Mouse (Mus musculus) liver, embryonic 16.5 days (tissue): Measurements from ENCODE around the gene Gm49721. TPM values are rescaled to one million over a fixed set of nuclear protein-coding genes. Genes with fewer than 3 reads are reported as not detected.
"Not testable (repeated sequence)": the region's sequence is repeated elsewhere in the genome, so short reads cannot be mapped to it uniquely, and the experiment has no call there.

Experiments used
- ATAC-seq: fragments of 200-750 bp; cut with Nextera tagmentation; 2 replicates; pipeline ENCODE4 v1.8.0; 2017; ENCODE audit warnings: low read depth, mild to moderate bottlenecking, moderate number of reproducible peaks, moderate library complexity
- H3K27ac ChIP-seq: fragments of 300-500 bp; sonication (generic); 2 replicates; pipeline ENCODE4 v1.5.1; 2014; ENCODE audit warnings: mild to moderate bottlenecking, low read length
- H3K27me3 ChIP-seq: fragments of 300-500 bp; sonication (generic); 2 replicates; pipeline ENCODE4 v1.6.1; 2014; ENCODE audit warnings: low read depth, low read length, mixed read lengths; ENCODE audit not compliant: control insufficient read depth, insufficient read depth
- H3K36me3 ChIP-seq: fragments of 300-500 bp; sonication (generic); 2 replicates; pipeline ENCODE4 v1.6.1; 2014; ENCODE audit warnings: mild to moderate bottlenecking; ENCODE audit not compliant: control insufficient read depth, insufficient read depth
- H3K4me1 ChIP-seq: fragments of 300-500 bp; sonication (generic); 2 replicates; pipeline ENCODE4 v1.6.1; 2014; ENCODE audit warnings: low read depth, low read length, mixed read lengths; ENCODE audit not compliant: control insufficient read depth
- H3K4me2 ChIP-seq: fragments of 300-500 bp; sonication (generic); 2 replicates; pipeline ENCODE4 v1.6.1; 2014; ENCODE audit warnings: low read depth, low read length, mixed read lengths
- H3K4me3 ChIP-seq: fragments of 300-500 bp; sonication (generic); 2 replicates; pipeline ENCODE4 v1.5.1; 2014; ENCODE audit warnings: low read depth, mild to moderate bottlenecking, low read length
- H3K9ac ChIP-seq: fragments of 300-500 bp; sonication (generic); 2 replicates; pipeline ENCODE4 v1.6.1; 2014; ENCODE audit warnings: low read depth, low read length
- H3K9me3 ChIP-seq: fragments of 300-500 bp; sonication (generic); replicated peaks from 2 replicates; pipeline ENCODE4 v1.6.1; 2016; ENCODE audit warnings: low read length; ENCODE audit not compliant: control insufficient read depth
- WGBS: fragments of 180-500 bp; shearing (Covaris S2); extraction: QIAGEN DNeasy Blood & Tissue Kit; methylation state at CpG from one replicate; pipeline ENCODE4 v1.1.7; 2014; ENCODE audit not compliant: insufficient replicate concordance; 5-methylcytosine and 5-hydroxymethylcytosine counted together
- polyA plus RNA-seq: library from polyadenylated mRNA; unstranded; fragments of >200 nt; fragmentation: Nextera tagmentation; extraction: Ambion mirVana; gene quantifications from 2 replicates; pipeline ENCODE4 v1.2.1, GENCODE M21; 2015

Gene Gm49721
- polyA plus RNA-seq, 1 experiment from 2014 or later = not detected

- H3K4me2 ChIP-seq, H3K9me3 ChIP-seq, H3K27me3 ChIP-seq, H3K27ac ChIP-seq, ATAC-seq, H3K4me3 ChIP-seq, H3K36me3 ChIP-seq, H3K4me1 ChIP-seq, H3K9ac ChIP-seq: not testable (repeated sequence)
- 59% methylated on average over 4 of the region's 4 CpGs for WGBS
Measured at GRCm38 (mm10) chr17:6972836-6973396, 5.8 kb upstream of the Gm49721 start.

- not testable (repeated sequence) for H3K4me2 ChIP-seq, H3K9me3 ChIP-seq, ATAC-seq, H3K27ac ChIP-seq, H3K36me3 ChIP-seq, H3K9ac ChIP-seq, H3K4me3 ChIP-seq, H3K27me3 ChIP-seq, H3K4me1 ChIP-seq
- 52% methylated on average over 3 of the region's 3 CpGs for WGBS
Measured at GRCm38 (mm10) chr17:6974985-6975384, 3.7 kb upstream of the Gm49721 start.

GRCm38 (mm10) chr17:6979380-6979779 lies 676 bp downstream of the Gm49721 start:
- peak overlapping the region; percentile 65 for H3K4me3 ChIP-seq
- H3K9me3 ChIP-seq, H3K36me3 ChIP-seq, H3K9ac ChIP-seq, H3K27ac ChIP-seq, H3K4me1 ChIP-seq, H3K27me3 ChIP-seq: not testable (repeated sequence)
- peak; percentile 4; the same call in 1 of the 2 replicates for ATAC-seq
- WGBS = 4% methylated on average over 4 of the region's 5 CpGs
- peak overlapping the region; percentile 70 for H3K4me2 ChIP-seq

DNA sequence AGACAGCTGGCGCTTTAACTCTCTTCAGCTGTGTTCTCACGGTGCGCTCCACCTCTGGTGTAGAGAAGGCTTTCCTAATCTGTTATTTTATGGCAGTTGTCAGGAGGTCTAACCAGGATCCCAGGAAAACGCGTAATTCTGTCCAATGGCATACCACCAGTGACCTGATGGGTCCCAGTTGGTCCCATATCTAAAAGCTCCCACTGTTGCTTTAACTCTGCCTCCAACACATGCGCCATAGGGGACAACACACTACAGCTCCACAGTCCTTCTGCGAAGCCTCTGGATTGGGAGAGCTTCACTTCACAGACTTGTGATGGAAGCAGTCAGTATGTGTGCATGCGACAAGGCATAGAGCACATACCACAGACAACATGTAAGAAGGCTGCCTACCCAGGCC lies 1.4 kb downstream of the Gm49721 start:
- H3K4me3 ChIP-seq, H3K4me1 ChIP-seq, ATAC-seq, H3K27ac ChIP-seq, H3K36me3 ChIP-seq, H3K9me3 ChIP-seq, H3K4me2 ChIP-seq, H3K27me3 ChIP-seq, H3K9ac ChIP-seq: not testable (repeated sequence)
- 90% methylated on average over 5 of the region's 8 CpGs for WGBS

GRCm38 (mm10) chr17:6986118-6986517 lies 7.4 kb downstream of the Gm49721 start:
- H3K9me3 ChIP-seq, H3K36me3 ChIP-seq, H3K4me3 ChIP-seq, H3K27me3 ChIP-seq, H3K4me2 ChIP-seq, H3K9ac ChIP-seq, ATAC-seq, H3K4me1 ChIP-seq, H3K27ac ChIP-seq: not testable (repeated sequence)
- WGBS = 69% methylated on average over 1 of the region's 1 CpGs

- no CpG with 5 or more reads among the region's 6 CpGs for WGBS
- H3K9ac ChIP-seq, H3K36me3 ChIP-seq, H3K27ac ChIP-seq, H3K4me2 ChIP-seq, H3K9me3 ChIP-seq, H3K4me3 ChIP-seq, H3K27me3 ChIP-seq, H3K4me1 ChIP-seq: not testable (repeated sequence)
- peak; percentile 13; the same call in 1 of the 2 replicates for ATAC-seq
Measured at GRCm38 (mm10) chr17:6995504-6995903, 16.8 kb downstream of the Gm49721 start.

- not testable (repeated sequence) for H3K4me1 ChIP-seq, H3K4me3 ChIP-seq, H3K27me3 ChIP-seq, H3K9me3 ChIP-seq, H3K27ac ChIP-seq, H3K4me2 ChIP-seq, H3K36me3 ChIP-seq, ATAC-seq, H3K9ac ChIP-seq
- 73% methylated on average over 8 of the region's 8 CpGs for WGBS
Measured at GRCm38 (mm10) chr17:6996826-6997225, 18.1 kb downstream of the Gm49721 start.

GRCm38 (mm10) chr17:6997778-6998490 lies 19.2 kb downstream of the Gm49721 start:
- H3K9ac ChIP-seq, H3K4me3 ChIP-seq, H3K4me2 ChIP-seq, H3K36me3 ChIP-seq, H3K9me3 ChIP-seq, H3K27me3 ChIP-seq, ATAC-seq, H3K4me1 ChIP-seq, H3K27ac ChIP-seq: not testable (repeated sequence)
- WGBS = no CpG with 5 or more reads among the region's 7 CpGs

DNA sequence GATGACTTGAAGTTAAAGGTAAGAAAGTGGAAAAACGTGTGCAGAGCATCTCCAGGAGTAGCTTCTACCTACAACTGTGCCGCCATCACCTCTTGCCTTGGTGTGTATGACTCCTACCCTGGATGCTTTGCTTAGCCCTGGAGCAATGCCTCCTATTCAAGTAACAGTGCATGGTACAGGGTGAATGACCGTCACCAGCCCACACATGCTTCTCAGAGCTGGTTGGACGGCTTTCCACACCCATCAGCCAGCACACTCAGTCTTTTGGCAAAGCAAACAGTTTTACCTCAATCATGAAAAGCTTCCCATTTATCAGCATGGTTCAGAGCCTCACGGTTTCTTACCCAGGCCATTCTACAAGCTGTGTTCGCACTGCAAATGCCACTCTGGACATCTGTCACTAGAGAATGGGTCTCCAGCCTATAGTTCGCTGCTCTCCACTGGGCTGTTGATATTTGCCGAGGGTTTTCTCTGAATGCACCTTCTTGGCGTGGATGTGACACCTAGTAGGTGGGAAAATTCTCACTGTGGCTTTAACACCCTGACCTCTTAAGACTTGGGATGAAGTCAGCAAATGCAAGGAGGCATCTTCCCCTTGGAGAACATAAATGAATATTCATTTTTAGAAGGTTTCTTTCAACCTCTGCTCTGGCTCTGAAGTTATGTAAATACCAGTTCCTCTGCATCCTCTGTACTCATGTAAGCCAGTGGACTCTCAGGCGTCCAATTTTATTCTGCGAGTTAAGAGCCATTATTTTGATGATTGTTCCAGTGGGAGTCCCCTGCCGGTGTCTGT lies 23.3 kb downstream of the Gm49721 start:
- H3K27me3 ChIP-seq, H3K4me2 ChIP-seq, H3K9me3 ChIP-seq, ATAC-seq, H3K27ac ChIP-seq, H3K36me3 ChIP-seq, H3K4me3 ChIP-seq, H3K4me1 ChIP-seq, H3K9ac ChIP-seq: not testable (repeated sequence)
- WGBS = 69% methylated on average over 9 of the region's 12 CpGs
